Mouse (Mus musculus): ENCODE data around the gene Spc24. TPM values are rescaled to one million over a fixed set of nuclear protein-coding genes. Genes with fewer than 3 reads are reported as not detected.

The Spc24 gene
- 5.9 TPM for polyA plus RNA-seq (2014; fragmentation: Illumina TruSeq; extraction: RNeasy Lipid Tissue Mini Kit (QIAGEN cat#74804))

GRCm38 (mm10) chr9:21760155-21761088 lies at the start of gene Spc24:
Spc24 (minus strand) TSS chr9:21760303.

GRCm38 (mm10) chr9:21798345-21799009 lies 38.4 kb upstream of the Spc24 start, which contains the start of gene Kank2:
Kank2 (minus strand) TSS chr9:21798744.

GRCm38 (mm10) chr9:21723377-21724146 lies 36.5 kb downstream of the Spc24 start, which contains the start of gene Ldlr:
Ldlr (plus strand) TSS chr9:21723483.

Other genes with a start within 250 kb of the Spc24 start
- gene AB124611, start 234.1 kb downstream of the Spc24 start, polyA plus RNA-seq (2014; fragmentation: Illumina TruSeq; extraction: RNeasy Lipid Tissue Mini Kit (QIAGEN cat#74804)) = 4.7 TPM
- gene Carm1, start 213.4 kb downstream of the Spc24 start, polyA plus RNA-seq (2014; fragmentation: Illumina TruSeq; extraction: RNeasy Lipid Tissue Mini Kit (QIAGEN cat#74804)) = 4.8 TPM
- 47.5 TPM for gene Timm29, start 167.6 kb downstream of the Spc24 start, polyA plus RNA-seq (2014; fragmentation: Illumina TruSeq; extraction: RNeasy Lipid Tissue Mini Kit (QIAGEN cat#74804))
- gene Yipf2, start 167.5 kb downstream of the Spc24 start, polyA plus RNA-seq (2014; fragmentation: Illumina TruSeq; extraction: RNeasy Lipid Tissue Mini Kit (QIAGEN cat#74804)) = 7.0 TPM
- 6.6 TPM for gene Smarca4, start 144.1 kb downstream of the Spc24 start, polyA plus RNA-seq (2014; fragmentation: Illumina TruSeq; extraction: RNeasy Lipid Tissue Mini Kit (QIAGEN cat#74804))
- 21.2 TPM for gene Ldlr, start 36.8 kb downstream of the Spc24 start, polyA plus RNA-seq (2014; fragmentation: Illumina TruSeq; extraction: RNeasy Lipid Tissue Mini Kit (QIAGEN cat#74804))
- 32.1 TPM for gene Kank2, start 38.4 kb upstream of the Spc24 start, polyA plus RNA-seq (2014; fragmentation: Illumina TruSeq; extraction: RNeasy Lipid Tissue Mini Kit (QIAGEN cat#74804))
- gene Angptl8, start 75.2 kb upstream of the Spc24 start, polyA plus RNA-seq (2014; fragmentation: Illumina TruSeq; extraction: RNeasy Lipid Tissue Mini Kit (QIAGEN cat#74804)) = not detected
- gene Dock6, start 92.3 kb upstream of the Spc24 start, polyA plus RNA-seq (2014; fragmentation: Illumina TruSeq; extraction: RNeasy Lipid Tissue Mini Kit (QIAGEN cat#74804)) = 3.3 TPM
- gene Rab3d, start 157.9 kb upstream of the Spc24 start, polyA plus RNA-seq (2014; fragmentation: Illumina TruSeq; extraction: RNeasy Lipid Tissue Mini Kit (QIAGEN cat#74804)) = 4.4 TPM
- 0.43 TPM for gene Ccdc159, start 167.2 kb upstream of the Spc24 start, polyA plus RNA-seq (2014; fragmentation: Illumina TruSeq; extraction: RNeasy Lipid Tissue Mini Kit (QIAGEN cat#74804))
- gene Tmem205, start 167.3 kb upstream of the Spc24 start, polyA plus RNA-seq (2014; fragmentation: Illumina TruSeq; extraction: RNeasy Lipid Tissue Mini Kit (QIAGEN cat#74804)) = 0.46 TPM
- 0.40 TPM for gene Plppr2, start 176.7 kb upstream of the Spc24 start, polyA plus RNA-seq (2014; fragmentation: Illumina TruSeq; extraction: RNeasy Lipid Tissue Mini Kit (QIAGEN cat#74804))
- 4.3 TPM for gene Swsap1, start 195.5 kb upstream of the Spc24 start, polyA plus RNA-seq (2014; fragmentation: Illumina TruSeq; extraction: RNeasy Lipid Tissue Mini Kit (QIAGEN cat#74804))
- gene Epor, start 203.2 kb upstream of the Spc24 start, polyA plus RNA-seq (2014; fragmentation: Illumina TruSeq; extraction: RNeasy Lipid Tissue Mini Kit (QIAGEN cat#74804)) = not detected
- 0.26 TPM for gene Rgl3, start 229.1 kb upstream of the Spc24 start, polyA plus RNA-seq (2014; fragmentation: Illumina TruSeq; extraction: RNeasy Lipid Tissue Mini Kit (QIAGEN cat#74804))
- 0.77 TPM for gene Ccdc151, start 242.3 kb upstream of the Spc24 start, polyA plus RNA-seq (2014; fragmentation: Illumina TruSeq; extraction: RNeasy Lipid Tissue Mini Kit (QIAGEN cat#74804))
- gene Prkcsh, start 242.5 kb upstream of the Spc24 start, polyA plus RNA-seq (2014; fragmentation: Illumina TruSeq; extraction: RNeasy Lipid Tissue Mini Kit (QIAGEN cat#74804)) = 7.8 TPM